Mouse (Mus musculus) urinary bladder, postnatal 10 days (tissue): ENCODE measurements around the gene Ndufb2.

Experiments used
- DNase-seq: peaks from one replicate; pipeline ENCODE4 v3.0.0; 2022; ENCODE audit warnings: low spot score

Ndufb2 gene

GRCm38 (mm10) chr6:39580558-39580957 lies 11.8 kb upstream of the Ndufb2 start:
- DNase-seq = no peak

- no peak for DNase-seq
These were observed 11.1 kb upstream of the Ndufb2 start for GRCm38 (mm10) chr6:39581087-39581784.

DNA sequence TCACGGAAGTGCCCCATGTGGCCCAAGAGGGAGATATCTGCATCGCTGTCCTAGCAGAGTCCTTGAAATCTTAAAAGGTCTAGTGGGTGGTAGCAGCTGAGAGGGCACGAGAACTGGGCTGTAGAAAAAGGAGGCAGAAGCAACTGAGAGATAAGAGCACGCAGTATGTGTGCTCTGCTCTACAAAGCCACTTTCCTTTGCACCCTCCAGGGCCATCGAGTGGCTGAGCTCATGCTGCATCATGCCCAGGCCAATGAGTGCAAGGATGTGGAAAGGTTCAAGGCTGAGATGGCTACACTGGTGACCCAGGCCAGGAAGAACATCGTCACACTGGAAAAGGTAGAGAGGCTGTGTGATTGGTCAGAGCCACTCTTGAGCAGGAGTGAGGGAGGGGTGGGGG lies 6.9 kb upstream of the Ndufb2 start, which contains the start of gene Gm42420:
Gene Gm42420 (plus strand): TSS at position 237 of the 400 bp plus-strand sequence.
- DNase-seq = no peak

- DNase-seq = no peak
These were observed 893 bp upstream of the Ndufb2 start for GRCm38 (mm10) chr6:39591481-39591880.

GRCm38 (mm10) chr6:39600851-39601250 lies 8.5 kb downstream of the Ndufb2 start:
- no peak for DNase-seq

GRCm38 (mm10) chr6:39601828-39602227 lies 9.5 kb downstream of the Ndufb2 start:
- DNase-seq = no peak

DNA sequence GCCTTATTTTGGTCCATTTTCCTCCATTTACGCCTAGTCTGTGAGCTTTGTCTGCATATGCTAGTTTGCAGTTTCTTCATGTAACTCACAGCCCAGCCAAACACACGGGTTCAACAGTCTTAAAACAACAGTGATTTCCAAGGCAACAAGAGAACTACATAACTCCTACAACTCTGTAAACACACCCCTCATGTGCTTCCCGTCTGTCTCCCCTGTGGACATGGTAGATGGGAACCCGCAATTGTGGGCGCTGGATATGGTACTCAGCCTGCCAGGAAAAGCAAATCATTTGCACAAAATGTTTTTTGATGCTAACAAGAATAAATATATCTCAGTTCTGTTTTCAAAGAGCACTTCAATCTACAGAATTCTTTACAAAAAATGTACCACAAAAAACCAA lies 12.2 kb downstream of the Ndufb2 start:
- DNase-seq = no peak

GRCm38 (mm10) chr6:39606056-39606455 lies 13.7 kb downstream of the Ndufb2 start:
- DNase-seq = no peak

GRCm38 (mm10) chr6:39606862-39607261 lies 14.5 kb downstream of the Ndufb2 start:
- no peak for DNase-seq

- DNase-seq = no peak
These were observed 15.0 kb downstream of the Ndufb2 start for GRCm38 (mm10) chr6:39607365-39607764.

DNA sequence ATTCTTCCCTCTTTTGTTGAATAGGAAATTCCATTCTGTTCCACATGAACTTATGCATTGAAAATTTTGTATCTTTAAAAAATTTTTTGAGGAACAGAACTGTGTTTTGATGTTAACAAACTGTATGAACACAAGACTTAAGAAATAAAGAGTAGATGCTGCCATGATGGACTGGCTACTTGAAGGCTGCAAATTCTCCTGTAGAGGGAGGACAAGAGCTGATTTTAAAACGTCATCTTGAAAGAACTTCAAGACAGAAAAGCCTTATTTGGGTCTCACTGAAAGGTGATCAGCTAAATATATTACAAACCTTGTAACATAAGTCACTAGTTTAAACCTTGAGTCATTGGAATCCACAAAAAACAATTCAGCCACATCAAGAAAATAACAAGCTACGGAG lies 17.8 kb downstream of the Ndufb2 start:
- DNase-seq = no peak

DNA sequence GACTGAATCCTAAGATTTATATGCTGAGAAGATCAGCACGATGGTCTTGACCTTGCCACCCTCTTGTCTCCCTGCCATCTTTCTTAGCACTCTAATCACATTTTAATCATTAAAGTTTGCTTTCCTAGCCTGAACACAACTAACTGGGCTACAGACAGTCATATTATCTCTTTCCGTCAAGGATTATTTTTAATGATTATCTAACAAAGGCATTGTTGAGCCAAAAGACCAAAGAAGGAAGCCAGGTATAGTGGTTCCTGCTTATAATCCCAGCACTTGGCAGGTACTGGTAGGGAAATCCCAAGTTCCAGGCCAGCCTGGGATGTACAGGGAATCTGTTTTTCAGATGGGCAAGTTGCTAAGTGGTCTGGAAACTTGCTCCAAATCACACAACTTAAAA lies 18.9 kb downstream of the Ndufb2 start:
- no peak for DNase-seq
